Mouse (Mus musculus) gastrocnemius, adult 18-20 months (tissue): ENCODE results near the gene Gm8265. TPM values are rescaled to one million over a fixed set of nuclear protein-coding genes. Genes with fewer than 3 reads are reported as not detected.
"Not testable (repeated sequence)": the region's sequence is repeated elsewhere in the genome, so short reads cannot be mapped to it uniquely, and the experiment has no call there.

Experiments used
- DNase-seq: peaks from one replicate; pipeline ENCODE4 v3.0.0; 2021; ENCODE audit warnings: low spot score
- long read RNA-seq, 2 experiments: library from polyadenylated mRNA; stranded (forward); transcript quantifications; one replicate each; pipeline ENCODE4 v2.0.0; 2021
- total RNA-seq, 2 experiments: library from RNA; stranded (reverse); gene quantifications; 2 replicates each; pipeline ENCODE4 v1.2.3; 2021

The Gm8265 gene
- not detected for total RNA-seq
- long read RNA-seq, experiment 1: 0 reads
- long read RNA-seq, experiment 2: 0 reads

- DNase-seq: not testable (repeated sequence)
Measured at GRCm38 (mm10) chr14:5632928-5633327, at the start of gene Gm8265. Gene Gm8265 (minus strand): TSS chr14:5633028.

Other genes starting within 250 kb of the Gm8265 start
- gene Gm3500, start 244.0 kb downstream of the Gm8265 start, total RNA-seq: not detected
- gene Gm3194, start 177.6 kb downstream of the Gm8265 start, total RNA-seq: under 1 TPM in 1 of 2 experiments, not detected in 1; 0.26 TPM
- not detected for gene Gm8246, start 155.2 kb downstream of the Gm8265 start, total RNA-seq
- gene Gm3187, start 148.8 kb downstream of the Gm8265 start, total RNA-seq: not detected
- gene Gm3488, start 131.4 kb downstream of the Gm8265 start, total RNA-seq: not detected
- gene Gm3532, start 94.5 kb downstream of the Gm8265 start, total RNA-seq: not detected
- gene Gm9603, start 54.4 kb upstream of the Gm8265 start, total RNA-seq: not detected
- under 1 TPM in 1 of 2 experiments, not detected in 1; 0.14 TPM for gene Gm3373, start 108.5 kb upstream of the Gm8265 start, total RNA-seq
- gene Gm3383, start 175.0 kb upstream of the Gm8265 start, total RNA-seq: under 1 TPM in 1 of 2 experiments, not detected in 1; 0.26 TPM
- gene Gm3424, start 197.3 kb upstream of the Gm8265 start, total RNA-seq: not detected
- not detected for gene Gm8237, start 247.4 kb upstream of the Gm8265 start, total RNA-seq